Mouse (Mus musculus) bone marrow, adult 2 months (tissue): ENCODE measurements at regions not wholly inside any gene's neighbourhood (a gene's known extent, or its start where the extent isn't known, plus 50 kb on each side); places are given as distances from the start of the nearest gene placed in this dataset.

ENCODE experiments used
- CTCF ChIP-seq: fragments of 200-500 bp; IDR thresholded peaks from 2 replicates; pipeline ENCODE4 v1.5.1; 2011; ENCODE audit warnings: low read length, control low read depth; ENCODE audit not compliant: control insufficient read depth, insufficient read depth
- POLR2A ChIP-seq: fragments of 200-500 bp; IDR thresholded peaks from 2 replicates; pipeline ENCODE4 v1.6.1; 2011; ENCODE audit warnings: low read depth, mild to moderate bottlenecking, control low read depth, low read length, borderline replicate concordance; ENCODE audit not compliant: control insufficient read depth

DNA sequence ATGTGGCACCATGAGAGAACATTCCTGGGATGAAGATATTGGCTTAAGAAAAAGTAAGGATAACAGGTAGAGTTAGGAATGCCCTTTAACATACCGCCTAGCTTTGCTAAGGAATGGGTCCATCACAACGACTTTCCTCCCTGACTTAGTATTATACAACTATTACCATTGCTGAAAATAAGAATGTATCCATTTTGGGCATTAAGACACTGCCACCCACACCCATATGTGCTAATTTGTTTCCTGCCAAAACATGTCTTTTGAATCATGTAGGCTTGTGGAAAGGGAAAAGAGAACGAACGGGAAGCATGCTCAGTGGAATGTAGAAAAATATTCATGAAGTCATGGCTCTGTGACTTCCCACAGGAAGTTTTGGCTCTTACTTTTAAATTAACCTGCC is 641.7 kb downstream of the Epha4 start:
- TF ChIP-seq POLR2A (no peak), CTCF (no peak)
